Mouse (Mus musculus): ENCODE data around the gene Shb.

- TF ChIP-seq MYOG (IDR thresholded peaks at IDR 0.05; ENCODE audit: control insufficient read depth in 1 of 3, insufficient read depth in 1 of 3, insufficient read length in 2 of 3, low read depth in 2 of 3) (no peak), POLR2A (IDR thresholded peaks at IDR 0.05; ENCODE audit: insufficient read length, low read depth) (no peak), MAX (IDR thresholded peaks at IDR 0.05; ENCODE audit: low read depth) (no peak), TCF12 (IDR thresholded peaks at IDR 0.05; ENCODE audit: insufficient read depth, poor library complexity, severe bottlenecking) (no peak)
Measured at GRCm38 (mm10) chr4:45521705-45522582, 10.3 kb downstream of the Shb start.

Measured in myocyte (in vitro differentiated cells).